Mouse (Mus musculus) forebrain, embryonic 11.5 days (tissue): ENCODE measurements at regions not wholly inside any gene's neighbourhood (a gene's known extent, or its start where the extent isn't known, plus 50 kb on each side); places are given as distances from the start of the nearest gene placed in this dataset.

Experiments used
- ATAC-seq: fragments of 200-750 bp; cut with Nextera tagmentation; replicated peaks from 2 replicates; pipeline ENCODE4 v1.8.0; 2017; ENCODE audit warnings: moderate TSS enrichment; ENCODE audit not compliant: low FRiP score
- DNase-seq: peaks from one replicate; pipeline ENCODE4 v3.0.0-alpha.2; 2017; ENCODE audit warnings: low spot score
- H3K27ac ChIP-seq: fragments of 300-500 bp; sonication (generic); 2 replicates; pipeline ENCODE4 v1.5.1; 2014; ENCODE audit warnings: low read depth, low read length
- H3K27me3 ChIP-seq: fragments of 300-500 bp; sonication (generic); 2 replicates; pipeline ENCODE4 v1.6.1; 2014; ENCODE audit warnings: mild to moderate bottlenecking, low read length, mixed read lengths; ENCODE audit not compliant: control insufficient read depth, insufficient read depth
- H3K36me3 ChIP-seq: fragments of 300-500 bp; sonication (generic); 2 replicates; pipeline ENCODE4 v1.6.1; 2014; ENCODE audit warnings: mild to moderate bottlenecking, low read length, moderate library complexity, mixed read lengths; ENCODE audit not compliant: control insufficient read depth, insufficient read depth
- H3K4me1 ChIP-seq: fragments of 300-500 bp; sonication (generic); replicated peaks from 2 replicates; pipeline ENCODE4 v1.6.1; 2014; ENCODE audit warnings: low read length, mixed read lengths; ENCODE audit not compliant: control insufficient read depth, insufficient read depth
- H3K4me2 ChIP-seq: fragments of 300-500 bp; sonication (generic); 2 replicates; pipeline ENCODE4 v1.6.1; 2014; ENCODE audit warnings: low read depth, mild to moderate bottlenecking, low read length, moderate library complexity, mixed read lengths; ENCODE audit not compliant: severe bottlenecking
- H3K4me3 ChIP-seq: fragments of 300-500 bp; sonication (generic); 2 replicates; pipeline ENCODE4 v1.5.1; 2014; ENCODE audit warnings: low read depth, low read length
- H3K9ac ChIP-seq: fragments of 300-500 bp; sonication (generic); 2 replicates; pipeline ENCODE4 v1.6.1; 2014; ENCODE audit warnings: low read length
- H3K9me3 ChIP-seq: fragments of 300-500 bp; sonication (generic); 2 replicates; pipeline ENCODE4 v1.6.1; 2016; ENCODE audit warnings: low read length, mixed read lengths; ENCODE audit not compliant: control insufficient read depth
- WGBS: fragments of 180-500 bp; shearing (Covaris S2); extraction: QIAGEN DNeasy Blood & Tissue Kit; methylation state at CpG from one replicate; pipeline ENCODE4 v1.1.7; 2014; 5-methylcytosine and 5-hydroxymethylcytosine counted together

- DNase-seq (peak; percentile 74), ATAC-seq (0 out of 2 replicates have a peak, but pooled peaks have one; percentile 24)
- H3K4me3 ChIP-seq = no peak overlapping the region
- H3K4me2 ChIP-seq = no peak overlapping the region
- H3K27me3 ChIP-seq = no peaks in the 10 kb centered on the region
- 34% methylated on average over 6 of the region's 6 CpGs for WGBS
- no peaks in the 10 kb centered on the region for H3K36me3 ChIP-seq
- H3K9me3 ChIP-seq = no peaks in the 10 kb centered on the region
- no peaks in the 10 kb centered on the region for H3K4me1 ChIP-seq
- no peak overlapping the region for H3K27ac ChIP-seq
- no peak overlapping the region for H3K9ac ChIP-seq
Observed at GRCm38 (mm10) chr9:63862427-63862826, 104.6 kb upstream of the Smad3 start.

DNA sequence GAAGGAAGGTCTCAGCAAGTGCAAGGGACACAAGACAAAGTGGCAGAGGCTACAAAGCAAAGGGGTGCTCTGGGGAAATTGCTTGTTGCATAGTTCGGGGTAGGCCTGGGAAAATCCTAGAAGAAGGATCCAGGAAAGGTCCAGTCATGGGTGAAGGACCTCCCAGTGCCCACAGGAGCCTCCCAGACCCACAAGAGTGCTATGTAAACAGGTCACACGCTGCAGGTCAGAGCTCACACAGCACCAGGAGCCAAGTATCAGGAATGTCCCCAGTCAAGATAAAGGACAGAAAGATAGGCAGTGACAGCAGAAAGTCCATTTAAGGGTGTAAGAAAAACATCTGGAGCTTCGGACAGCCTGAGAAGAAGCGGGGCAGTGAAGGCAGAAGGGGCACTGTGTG lies 103.6 kb upstream of the Smad3 start:
- DNase-seq = no peak
- 85% methylated on average over 4 of the region's 4 CpGs for WGBS

DNA sequence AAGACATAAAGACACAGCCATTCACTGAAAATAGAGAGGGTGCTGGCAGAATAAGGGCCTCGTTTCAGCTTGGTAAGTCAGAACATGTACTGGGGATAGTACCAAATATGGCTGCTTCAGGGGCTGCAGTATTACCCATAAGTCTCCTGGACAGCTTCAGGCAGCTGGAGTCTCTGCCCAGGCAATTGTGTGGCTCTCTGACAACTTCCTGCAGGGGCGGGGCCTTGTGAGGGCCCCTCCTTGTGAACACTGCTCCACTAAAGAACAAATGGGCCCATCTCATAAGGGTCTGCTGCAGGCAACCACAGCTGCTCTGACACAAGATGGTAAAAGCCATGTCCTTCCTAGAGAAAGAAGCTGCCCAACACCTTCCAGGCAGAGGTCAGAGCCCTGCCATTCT lies 102.4 kb upstream of the Smad3 start:
- DNase-seq = no peak
- no peak overlapping the region for H3K4me3 ChIP-seq
- H3K4me1 ChIP-seq = no peaks in the 10 kb centered on the region
- no peak overlapping the region for H3K27ac ChIP-seq
- no peak overlapping the region for H3K9ac ChIP-seq
- H3K4me2 ChIP-seq = no peak overlapping the region
- no peak for ATAC-seq
- H3K27me3 ChIP-seq = no peaks in the 10 kb centered on the region
- no peaks in the 10 kb centered on the region for H3K9me3 ChIP-seq
- no peaks in the 10 kb centered on the region for H3K36me3 ChIP-seq
- 76% methylated on average over 2 of the region's 2 CpGs for WGBS

More for the DNA sequence above, 103.6 kb upstream of the Smad3 start:
- Histone ChIP-seq H3K27me3 (no peaks in the 10 kb centered on the region), H3K36me3 (no peaks in the 10 kb centered on the region), H3K4me2 (no peak overlapping the region), H3K27ac (no peak overlapping the region), H3K9ac (no peak overlapping the region), H3K4me1 (no peaks in the 10 kb centered on the region), H3K4me3 (no peak overlapping the region), H3K9me3 (no peaks in the 10 kb centered on the region)
- ATAC-seq = no peak

GRCm38 (mm10) chr9:63856065-63856736 lies 98.4 kb upstream of the Smad3 start:
- Histone ChIP-seq H3K36me3 (no peaks in the 10 kb centered on the region), H3K4me3 (no peak overlapping the region), H3K4me2 (no peak overlapping the region), H3K27ac (no peak overlapping the region), H3K27me3 (no peaks in the 10 kb centered on the region), H3K9ac (no peak overlapping the region), H3K4me1 (no peaks in the 10 kb centered on the region), H3K9me3 (no peaks in the 10 kb centered on the region)
- no peak for ATAC-seq
- WGBS = 84% methylated on average over 9 of the region's 9 CpGs
- DNase-seq = no peak

DNA sequence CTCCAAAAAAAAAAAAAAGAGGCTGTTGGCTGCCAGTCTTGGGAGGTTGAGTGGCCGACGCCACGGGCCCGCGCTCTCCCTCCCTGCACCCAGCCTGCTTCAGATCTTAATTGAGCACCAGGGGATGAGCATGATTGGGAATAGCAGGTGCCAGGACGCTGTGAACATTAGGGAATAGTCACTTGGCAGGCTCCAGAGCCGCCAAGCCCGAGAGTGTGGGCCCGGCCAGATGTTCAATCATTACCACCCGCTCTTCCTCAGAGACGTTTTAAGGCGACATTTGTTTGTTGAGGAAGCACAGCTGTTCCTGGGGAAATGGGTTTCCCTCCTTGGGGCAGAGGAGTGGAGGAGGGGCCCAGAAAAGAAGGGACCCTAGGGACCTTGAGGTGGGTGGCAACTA lies 94.0 kb upstream of the Smad3 start:
- WGBS = 79% methylated on average over 12 of the region's 12 CpGs
- H3K9me3 ChIP-seq = no peaks in the 10 kb centered on the region
- DNase-seq (no peak), ATAC-seq (no peak)
- no peaks in the 10 kb centered on the region for H3K4me1 ChIP-seq
- H3K4me3 ChIP-seq = no peak overlapping the region
- no peaks in the 10 kb centered on the region for H3K36me3 ChIP-seq
- no peak overlapping the region for H3K4me2 ChIP-seq
- no peak overlapping the region for H3K9ac ChIP-seq
- no peaks in the 10 kb centered on the region for H3K27me3 ChIP-seq
- H3K27ac ChIP-seq = no peak overlapping the region

DNA sequence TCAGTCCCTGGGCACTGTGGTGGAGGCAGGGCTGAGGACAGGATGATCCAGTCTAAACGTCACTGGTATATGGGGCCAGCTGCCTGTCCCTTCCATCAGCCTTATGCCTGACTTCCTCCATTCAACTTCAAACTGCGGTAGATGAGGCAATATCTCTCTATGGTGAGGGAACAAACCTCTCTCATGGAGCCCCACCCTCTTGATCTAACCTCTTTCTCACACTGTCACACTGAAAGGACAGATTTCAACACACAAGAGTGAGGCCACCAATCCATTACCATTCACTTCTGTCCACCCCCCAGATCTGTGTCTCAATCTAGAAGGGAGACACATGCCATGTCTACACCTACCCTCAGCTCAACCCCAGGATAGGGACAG lies 92.5 kb upstream of the Smad3 start:
- no peak overlapping the region for H3K27ac ChIP-seq
- H3K4me1 ChIP-seq = no peaks in the 10 kb centered on the region
- no peaks in the 10 kb centered on the region for H3K9me3 ChIP-seq
- DNase-seq = no peak
- no peak overlapping the region for H3K4me2 ChIP-seq
- 70% methylated on average over 2 of the region's 2 CpGs for WGBS
- no peak overlapping the region for H3K9ac ChIP-seq
- no peaks in the 10 kb centered on the region for H3K27me3 ChIP-seq
- no peaks in the 10 kb centered on the region for H3K36me3 ChIP-seq
- no peak for ATAC-seq
- no peak overlapping the region for H3K4me3 ChIP-seq

GRCm38 (mm10) chr9:63849564-63850315 lies 91.9 kb upstream of the Smad3 start:
- no peak overlapping the region for H3K27ac ChIP-seq
- no peak overlapping the region for H3K9ac ChIP-seq
- no peak for ATAC-seq
- no peak overlapping the region for H3K4me2 ChIP-seq
- DNase-seq = no peak
- H3K9me3 ChIP-seq = no peaks in the 10 kb centered on the region
- H3K4me1 ChIP-seq = no peaks in the 10 kb centered on the region
- H3K36me3 ChIP-seq = no peaks in the 10 kb centered on the region
- H3K4me3 ChIP-seq = no peak overlapping the region
- H3K27me3 ChIP-seq = no peaks in the 10 kb centered on the region
- 80% methylated on average over 12 of the region's 12 CpGs for WGBS

- Histone ChIP-seq H3K4me3 (no peak overlapping the region), H3K27me3 (no peaks in the 10 kb centered on the region), H3K27ac (no peak overlapping the region), H3K4me2 (no peak overlapping the region), H3K9ac (no peak overlapping the region), H3K36me3 (no peaks in the 10 kb centered on the region), H3K4me1 (no peaks in the 10 kb centered on the region), H3K9me3 (no peaks in the 10 kb centered on the region)
- whole genome bisulfite sequencing = 37% methylated on average over 10 of the region's 10 CpGs
- 0 out of 2 replicates have a peak, but pooled peaks have one; percentile 24 for ATAC-seq
- peak; percentile 86 for DNase-seq
Observed at GRCm38 (mm10) chr9:63843883-63844485, 86.2 kb upstream of the Smad3 start.
